Mouse (Mus musculus) 3134 (cell line): ENCODE results near the gene Errfi1.

ENCODE experiments used
- DNase-seq: peaks from one replicate; pipeline ENCODE4 v3.0.0-alpha.2; 2011; ENCODE audit warnings: low spot score; ENCODE audit not compliant: insufficient read length; ENCODE audit errors: extremely low read depth

Errfi1 gene

GRCm38 (mm10) chr4:150910164-150910951 is 56.6 kb downstream of the Errfi1 start:
- no peak for DNase-seq

DNA sequence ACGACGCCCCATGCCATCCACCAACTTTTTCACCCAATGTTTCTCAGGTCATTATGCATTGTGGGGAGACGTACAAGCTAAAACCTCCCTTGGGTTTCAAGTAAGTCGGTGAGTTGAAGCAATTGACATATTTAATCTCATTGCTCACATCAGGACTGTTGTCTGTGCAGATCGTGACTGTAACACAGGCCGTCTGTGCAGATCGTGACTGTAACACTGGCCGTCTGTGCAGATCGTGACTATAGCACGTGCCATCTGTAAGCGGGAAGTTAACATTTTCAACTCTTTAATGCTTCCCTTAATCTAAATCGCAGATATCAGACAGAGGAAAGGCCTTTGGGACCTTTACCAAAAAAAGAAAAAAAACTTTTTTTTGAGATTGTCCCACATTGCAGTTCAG is 60.0 kb downstream of the Errfi1 start:
- DNase-seq, result no peak

- peak; percentile 93 for DNase-seq
These were observed 60.6 kb downstream of the Errfi1 start, which contains the start of the genes Park7 and Tnfrsf9 for GRCm38 (mm10) chr4:150914290-150914733. Gene Park7 (minus strand): TSS chr4:150914437. Gene Tnfrsf9 (plus strand): TSS chr4:150914562.

DNA sequence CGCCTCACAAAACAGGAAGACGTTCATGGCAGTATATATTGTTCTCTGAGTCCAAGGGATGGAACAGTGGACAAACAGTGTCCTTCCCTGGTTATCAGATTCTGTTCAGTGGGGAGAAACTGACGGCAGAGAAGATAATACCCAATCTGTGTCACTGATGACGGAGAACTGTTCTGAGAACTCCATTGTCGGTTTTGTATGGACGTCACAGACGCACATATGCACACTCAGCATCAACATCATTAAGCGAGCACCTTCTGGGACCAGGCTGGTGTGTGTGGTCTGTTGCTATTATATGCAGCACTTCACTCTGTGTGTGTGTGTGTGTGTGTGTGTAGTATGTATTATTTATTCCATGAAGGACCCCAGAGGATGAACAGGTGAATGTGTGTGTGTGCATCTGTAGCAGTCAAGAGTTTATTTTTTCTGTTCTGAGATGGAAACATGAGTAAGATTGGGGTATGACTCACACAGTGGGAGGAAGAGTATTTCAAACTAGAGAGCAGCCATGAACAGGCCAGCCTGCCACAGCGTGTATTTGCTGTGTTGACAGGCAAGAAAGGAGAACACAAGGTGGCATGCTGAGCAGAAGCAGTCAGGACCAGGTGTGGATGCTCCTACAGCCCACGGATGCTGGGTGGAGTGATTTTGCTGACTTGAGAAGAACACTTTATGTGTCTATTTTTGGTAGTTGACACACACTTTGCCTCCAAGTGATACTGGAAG is 61.6 kb downstream of the Errfi1 start:
- DNase-seq, result peak; percentile 51

GRCm38 (mm10) chr4:150917336-150918027 is 63.8 kb downstream of the Errfi1 start:
- DNase-seq, result peak; percentile 48
